Mouse (Mus musculus) lung, embryonic 14.5 days (tissue): ENCODE results near the gene Klf7. TPM values are rescaled to one million over a fixed set of nuclear protein-coding genes. Genes with fewer than 3 reads are reported as not detected.
A peak's percentile ranks its signal among the peaks of the same experiment; 100 is the strongest.

Experiments
- ATAC-seq: fragments of 200-750 bp; cut with Nextera tagmentation; 2 replicates; pipeline ENCODE4 v1.8.0; 2017; ENCODE audit warnings: mild to moderate bottlenecking, moderate TSS enrichment, moderate library complexity; ENCODE audit not compliant: insufficient read depth
- DNase-seq: peaks from one replicate; pipeline ENCODE4 v3.0.0-alpha.2; 2015
- H3K27ac ChIP-seq: fragments of 300-500 bp; sonication (generic); 2 replicates; pipeline ENCODE4 v1.5.1; 2014; ENCODE audit warnings: low read depth, mild to moderate bottlenecking, moderate library complexity
- H3K27me3 ChIP-seq: fragments of 300-500 bp; sonication (generic); 2 replicates; pipeline ENCODE4 v1.6.1; 2014; ENCODE audit warnings: low read length, control low read depth; ENCODE audit not compliant: insufficient read depth
- H3K36me3 ChIP-seq: fragments of 300-500 bp; sonication (generic); 2 replicates; pipeline ENCODE4 v1.6.1; 2014; ENCODE audit warnings: control low read depth; ENCODE audit not compliant: insufficient read depth
- H3K4me1 ChIP-seq: fragments of 300-500 bp; sonication (generic); 2 replicates; pipeline ENCODE4 v1.6.1; 2014; ENCODE audit warnings: antibody characterized with exemption, control low read depth; ENCODE audit not compliant: insufficient read depth
- H3K4me2 ChIP-seq: fragments of 300-500 bp; sonication (generic); 2 replicates; pipeline ENCODE4 v1.6.1; 2014; ENCODE audit warnings: mild to moderate bottlenecking
- H3K4me3 ChIP-seq: fragments of 300-500 bp; sonication (generic); 2 replicates; pipeline ENCODE4 v1.5.1; 2014; ENCODE audit warnings: low read depth, low read length
- H3K9ac ChIP-seq: fragments of 300-500 bp; sonication (generic); 2 replicates; pipeline ENCODE4 v1.6.1; 2014
- H3K9me3 ChIP-seq: fragments of 300-500 bp; sonication (generic); 2 replicates; pipeline ENCODE4 v1.6.1; 2016; ENCODE audit warnings: low read depth, low read length, control low read depth
- CTCF ChIP-seq: IDR thresholded peaks from 2 replicates; pipeline ENCODE4 v1.5.1; 2016; ENCODE audit warnings: antibody characterized with exemption, low read depth
- WGBS: fragments of 180-500 bp; shearing (Covaris S2); extraction: QIAGEN DNeasy Blood & Tissue Kit; methylation state at CpG from one replicate; pipeline ENCODE4 v1.1.7; 2014; 5-methylcytosine and 5-hydroxymethylcytosine counted together
- polyA plus RNA-seq: library from polyadenylated mRNA; unstranded; fragments of >200 nt; fragmentation: Nextera tagmentation; extraction: Ambion mirVana; gene quantifications from 2 replicates; pipeline ENCODE4 v1.2.1, GENCODE M21; 2014

Gene Klf7
- polyA plus RNA-seq, 1 experiment from 2014 or later = 17.7 TPM

DNA sequence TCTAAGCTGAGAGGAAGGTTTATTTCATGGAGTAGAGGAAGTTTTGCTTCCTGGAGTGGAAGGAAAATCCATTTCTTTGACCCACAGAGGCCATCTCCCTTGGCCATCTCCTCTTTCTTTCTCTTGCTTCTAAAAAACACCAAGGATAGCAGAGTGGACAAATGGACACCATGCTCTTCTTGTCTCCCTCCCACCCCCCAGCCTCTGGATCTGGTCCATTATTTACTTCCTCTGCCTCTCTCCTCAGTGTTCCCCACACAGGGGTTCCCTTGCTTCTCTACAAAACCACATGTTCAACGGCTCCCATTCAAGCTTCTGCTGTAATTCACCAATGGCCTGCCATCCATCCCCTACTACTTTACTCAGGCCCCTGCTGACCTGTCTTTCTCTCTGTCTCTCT, 32.4 kb downstream of the Klf7 start:
- Histone ChIP-seq H3K4me1 (peaks cover 16% of the 10 kb centered on the region), H3K9me3 (no peaks in the 10 kb centered on the region), H3K36me3 (no peaks in the 10 kb centered on the region), H3K4me2 (no peak overlapping the region), H3K4me3 (no peak overlapping the region), H3K27ac (no peak overlapping the region), H3K9ac (no peak overlapping the region), H3K27me3 (no peaks in the 10 kb centered on the region)
- WGBS = 63% methylated on average over 1 of the region's 1 CpGs
- ATAC-seq (no peak), DNase-seq (no peak)
- TF ChIP-seq CTCF = no peak

DNA sequence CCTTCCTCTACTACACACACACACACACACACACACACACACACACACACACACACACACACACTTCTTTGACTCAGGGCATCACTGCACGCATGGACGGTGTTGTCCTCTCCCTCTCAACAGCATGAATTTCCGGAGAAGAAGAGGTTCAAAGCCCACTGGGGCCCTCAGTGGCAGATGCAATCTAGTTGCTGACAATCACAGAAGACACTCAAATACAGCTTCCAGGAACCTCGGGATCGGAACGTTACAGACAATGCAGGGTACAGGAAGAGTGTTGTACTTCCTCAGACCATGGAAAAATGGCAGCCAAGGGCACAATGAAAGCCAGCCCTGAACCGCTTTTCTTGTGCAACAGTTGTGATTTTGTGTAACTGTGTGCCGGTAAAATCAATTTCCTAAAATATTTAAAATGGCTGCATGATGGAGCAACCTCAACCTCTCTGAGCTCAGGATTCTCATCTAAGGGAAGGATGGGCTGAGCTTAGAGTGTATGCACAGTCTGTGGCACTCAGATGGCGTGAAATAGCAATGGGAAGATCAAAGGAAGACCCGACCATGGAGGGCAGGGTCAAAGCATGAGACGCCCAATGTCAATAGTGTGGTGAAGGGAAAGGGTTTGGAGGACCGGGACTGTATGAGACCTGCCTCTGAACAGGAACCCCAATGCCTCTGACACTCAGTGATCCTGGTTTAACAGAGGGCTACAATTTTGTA, 33.3 kb downstream of the Klf7 start:
- DNase-seq = peak; percentile 21
- Histone ChIP-seq H3K4me2 (peak overlapping the region; percentile 48), H3K9ac (no peak overlapping the region), H3K4me1 (peaks cover 16% of the 10 kb centered on the region), H3K9me3 (no peaks in the 10 kb centered on the region), H3K27ac (peak overlapping the region; percentile 81; the same call in 1 of the 2 replicates), H3K27me3 (no peaks in the 10 kb centered on the region), H3K36me3 (no peaks in the 10 kb centered on the region), H3K4me3 (no peak overlapping the region)
- WGBS = 46% methylated on average over 12 of the region's 12 CpGs
- TF ChIP-seq CTCF = no peak
- no peak for ATAC-seq

GRCm38 (mm10) chr1:64087657-64088603, 34.2 kb downstream of the Klf7 start:
- peak; percentile 93 for ATAC-seq
- no peak for TF ChIP-seq CTCF
- DNase-seq = peak; percentile 71
- Histone ChIP-seq H3K4me3 (no peak overlapping the region), H3K4me2 (peak overlapping the region; percentile 48), H3K27ac (peak overlapping the region; percentile 81; the same call in 1 of the 2 replicates), H3K4me1 (peaks cover 16% of the 10 kb centered on the region), H3K36me3 (no peaks in the 10 kb centered on the region), H3K9ac (no peak overlapping the region), H3K27me3 (no peaks in the 10 kb centered on the region), H3K9me3 (no peaks in the 10 kb centered on the region)
- WGBS = 19% methylated on average over 17 of the region's 17 CpGs

GRCm38 (mm10) chr1:64085875-64086274, 36.2 kb downstream of the Klf7 start:
- Histone ChIP-seq H3K36me3 (no peaks in the 10 kb centered on the region), H3K9me3 (no peaks in the 10 kb centered on the region), H3K27ac (no peak overlapping the region), H3K27me3 (no peaks in the 10 kb centered on the region), H3K4me2 (no peak overlapping the region), H3K9ac (no peak overlapping the region), H3K4me1 (peaks cover 16% of the 10 kb centered on the region), H3K4me3 (no peak overlapping the region)
- DNase-seq (no peak), ATAC-seq (no peak)
- WGBS = 84% methylated on average over 4 of the region's 4 CpGs
- TF ChIP-seq CTCF = no peak

- peaks cover 16% of the 10 kb centered on the region for H3K4me1 ChIP-seq
- H3K4me3 ChIP-seq = no peak overlapping the region
- H3K9ac ChIP-seq = no peak overlapping the region
- no peaks in the 10 kb centered on the region for H3K27me3 ChIP-seq
- no peak overlapping the region for H3K4me2 ChIP-seq
- DNase-seq = no peak
- no peaks in the 10 kb centered on the region for H3K9me3 ChIP-seq
- H3K36me3 ChIP-seq = no peaks in the 10 kb centered on the region
- H3K27ac ChIP-seq = no peak overlapping the region
- whole genome bisulfite sequencing = 78% methylated on average over 4 of the region's 4 CpGs
- TF ChIP-seq CTCF = no peak
- no peak for ATAC-seq
These were observed 36.7 kb downstream of the Klf7 start for GRCm38 (mm10) chr1:64085361-64085760.

DNA sequence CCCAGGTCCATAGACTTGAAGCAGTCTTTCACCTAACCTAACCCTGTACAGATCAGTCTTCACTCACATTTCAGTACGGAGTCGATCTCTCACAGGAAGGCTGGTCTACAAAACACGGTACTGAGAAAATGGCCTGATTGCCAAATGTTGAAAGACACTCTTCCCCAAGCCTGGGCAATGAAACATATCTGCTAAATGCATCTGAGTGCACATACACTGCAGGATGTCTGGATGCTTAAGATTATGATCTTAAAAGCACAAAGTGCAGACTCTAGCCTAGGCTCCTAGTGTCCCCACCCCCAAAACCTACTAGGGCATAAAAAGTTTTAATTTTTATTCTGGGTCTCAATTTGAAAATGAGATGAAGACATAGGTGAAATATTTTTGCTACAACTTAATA, 37.4 kb downstream of the Klf7 start:
- Histone ChIP-seq H3K27ac (no peak overlapping the region), H3K9me3 (no peaks in the 10 kb centered on the region), H3K4me3 (no peak overlapping the region), H3K27me3 (no peaks in the 10 kb centered on the region), H3K9ac (no peak overlapping the region), H3K4me2 (no peak overlapping the region), H3K36me3 (no peaks in the 10 kb centered on the region), H3K4me1 (peaks cover 16% of the 10 kb centered on the region)
- ATAC-seq = no peak
- WGBS = 64% methylated on average over 3 of the region's 3 CpGs
- TF ChIP-seq CTCF = no peak
- no peak for DNase-seq

- Histone ChIP-seq H3K36me3 (peaks cover 22% of the 10 kb centered on the region; the same call in 1 of the 2 replicates), H3K9ac (no peak overlapping the region), H3K9me3 (no peaks in the 10 kb centered on the region), H3K27me3 (no peaks in the 10 kb centered on the region), H3K4me3 (no peak overlapping the region), H3K4me2 (no peak overlapping the region), H3K27ac (no peak overlapping the region), H3K4me1 (0 out of 2 replicates have a peak, but pooled peaks cover 2% of the 10 kb centered on the region)
- ATAC-seq (no peak), DNase-seq (no peak)
- TF ChIP-seq CTCF = no peak
- 93% methylated on average over 1 of the region's 1 CpGs for WGBS
These were observed 40.3 kb downstream of the Klf7 start for GRCm38 (mm10) chr1:64081791-64082190.
